Mouse (Mus musculus) testis, adult 2 months (tissue): ENCODE data around the gene Nxph1. TPM values are rescaled to one million over a fixed set of nuclear protein-coding genes. Genes with fewer than 3 reads are reported as not detected.

Source experiments
- H3K27ac ChIP-seq: fragments of 200-500 bp; 2 replicates; pipeline ENCODE4 v1.5.1; 2012; ENCODE audit warnings: low read depth, low read length; ENCODE audit not compliant: control insufficient read depth, insufficient read depth
- H3K27me3 ChIP-seq: fragments of 200-500 bp; 2 replicates; pipeline ENCODE4 v1.6.1; 2012; ENCODE audit warnings: mild to moderate bottlenecking, low read length, moderate library complexity; ENCODE audit not compliant: control insufficient read depth, insufficient read depth
- H3K36me3 ChIP-seq: fragments of 200-500 bp; 2 replicates; pipeline ENCODE4 v1.6.1; 2012; ENCODE audit warnings: mild to moderate bottlenecking, low read length; ENCODE audit not compliant: control insufficient read depth, insufficient read depth
- H3K4me1 ChIP-seq: fragments of 200-500 bp; 2 replicates; pipeline ENCODE4 v1.6.1; 2012; ENCODE audit warnings: low read length; ENCODE audit not compliant: control insufficient read depth, insufficient read depth
- H3K4me3 ChIP-seq: fragments of 200-500 bp; 2 replicates; pipeline ENCODE4 v1.5.1; 2012; ENCODE audit warnings: low read depth, mild to moderate bottlenecking, low read length, moderate library complexity, mixed read lengths; ENCODE audit not compliant: control insufficient read depth
- CTCF ChIP-seq: fragments of 200-500 bp; IDR thresholded peaks from 2 replicates; pipeline ENCODE4 v1.5.1; 2012; ENCODE audit warnings: low read depth, mild to moderate bottlenecking, inconsistent platforms, low read length, moderate library complexity; ENCODE audit not compliant: control insufficient read depth, insufficient read depth, insufficient replicate concordance
- POLR2A ChIP-seq: fragments of 200-500 bp; IDR thresholded peaks from 2 replicates; pipeline ENCODE4 v1.6.1; 2012; ENCODE audit warnings: low read depth, mild to moderate bottlenecking, inconsistent platforms, low read length, moderate library complexity; ENCODE audit not compliant: control insufficient read depth
- polyA plus RNA-seq: library from polyadenylated mRNA; depleted of rRNA; stranded (reverse); fragments of >200 nt; gene quantifications from 2 replicates; pipeline ENCODE4 v1.2.3, GENCODE M21; 2012

The Nxph1 gene
- polyA plus RNA-seq, 1 experiment, result 1.6 TPM

DNA sequence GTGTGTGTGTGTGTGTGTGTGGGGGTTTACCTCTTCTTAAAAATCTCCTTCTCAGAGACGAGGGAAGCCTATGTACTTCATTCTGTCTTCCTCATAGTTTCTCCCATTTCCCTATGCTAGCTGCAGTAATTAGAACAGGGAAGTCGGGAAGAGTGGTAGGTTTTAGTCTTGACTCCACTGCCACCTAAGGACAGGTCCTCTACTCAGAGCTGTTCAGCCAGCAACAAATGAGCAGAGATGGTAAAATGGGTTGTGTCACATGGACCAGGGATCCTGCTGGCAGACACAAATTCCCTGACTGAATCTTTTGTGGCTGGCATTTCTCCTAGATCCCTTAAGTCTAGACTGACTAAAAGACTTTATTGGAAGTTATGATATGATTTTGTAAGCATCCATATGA lies 128.2 kb downstream of the Nxph1 start:
- Histone ChIP-seq H3K36me3 (no peaks in the 10 kb centered on the region), H3K4me1 (no peaks in the 10 kb centered on the region), H3K27ac (no peak overlapping the region), H3K4me3 (no peak overlapping the region), H3K27me3 (no peaks in the 10 kb centered on the region)
- TF ChIP-seq CTCF (no peak), POLR2A (no peak)

DNA sequence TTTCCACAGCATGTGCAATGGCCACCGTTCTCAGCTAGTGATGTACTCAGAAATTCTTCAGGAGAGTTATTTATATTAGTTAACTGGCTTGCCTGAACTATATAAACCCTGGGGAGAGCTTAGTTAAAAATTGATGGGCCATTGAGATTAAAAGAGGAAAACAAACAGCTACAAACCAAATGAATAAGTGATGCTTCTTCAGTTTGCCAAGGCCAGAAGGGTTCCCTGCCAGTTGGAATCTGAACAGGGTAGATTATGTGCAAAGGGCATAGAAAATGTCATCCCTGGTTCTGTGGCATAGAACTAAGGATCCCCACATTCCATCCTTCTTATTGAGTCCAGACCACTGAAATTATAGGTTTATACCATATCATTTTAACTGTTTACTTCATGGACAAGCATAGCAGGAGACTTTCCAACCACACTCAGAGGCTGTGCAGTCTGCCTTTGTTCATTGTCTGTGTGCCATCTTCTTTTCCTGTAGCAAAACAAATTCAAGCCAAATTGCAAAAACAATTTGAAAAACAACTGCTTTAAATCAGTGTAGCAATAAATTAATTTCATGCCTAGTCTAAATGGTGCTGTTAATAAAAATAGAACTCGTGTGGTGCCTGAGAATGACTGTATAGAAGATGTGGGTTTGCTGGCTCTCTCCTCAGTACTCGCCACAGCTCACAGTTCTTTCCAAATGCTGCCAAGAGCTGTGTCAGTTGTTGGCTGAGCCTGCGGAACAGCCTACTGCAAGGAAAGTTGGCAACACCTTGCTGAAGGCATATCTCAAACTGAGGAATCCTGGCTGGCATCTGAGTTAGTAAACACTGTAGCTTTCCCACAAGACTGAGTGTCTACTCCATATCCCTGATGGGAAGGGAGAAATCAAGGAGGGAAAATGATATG lies 129.8 kb downstream of the Nxph1 start:
- Histone ChIP-seq H3K4me3 (no peak overlapping the region), H3K36me3 (no peaks in the 10 kb centered on the region), H3K4me1 (no peaks in the 10 kb centered on the region), H3K27ac (no peak overlapping the region), H3K27me3 (no peaks in the 10 kb centered on the region)
- TF ChIP-seq CTCF, result no peak
- no peak for TF ChIP-seq POLR2A

DNA sequence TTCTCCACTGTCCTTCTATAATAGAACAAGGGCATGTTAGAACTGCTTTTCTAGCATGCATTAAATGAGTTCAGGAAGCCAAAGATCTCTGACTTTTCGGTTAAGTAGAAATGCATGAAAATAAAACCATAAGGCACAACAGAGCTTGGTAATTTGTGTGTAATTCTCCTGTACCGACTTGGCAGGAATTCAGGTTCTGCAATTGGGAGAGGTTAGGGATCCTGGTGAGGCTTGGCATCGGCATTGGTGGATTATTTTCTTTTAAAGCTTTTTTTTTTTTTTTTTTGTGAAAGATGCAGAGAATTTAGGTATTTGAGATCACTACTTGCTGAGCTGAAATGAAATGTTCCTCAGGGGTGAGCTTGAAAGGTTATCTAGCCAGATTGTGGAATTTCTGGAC lies 135.6 kb downstream of the Nxph1 start:
- no peaks in the 10 kb centered on the region for H3K4me1 ChIP-seq
- no peak for TF ChIP-seq CTCF

DNA sequence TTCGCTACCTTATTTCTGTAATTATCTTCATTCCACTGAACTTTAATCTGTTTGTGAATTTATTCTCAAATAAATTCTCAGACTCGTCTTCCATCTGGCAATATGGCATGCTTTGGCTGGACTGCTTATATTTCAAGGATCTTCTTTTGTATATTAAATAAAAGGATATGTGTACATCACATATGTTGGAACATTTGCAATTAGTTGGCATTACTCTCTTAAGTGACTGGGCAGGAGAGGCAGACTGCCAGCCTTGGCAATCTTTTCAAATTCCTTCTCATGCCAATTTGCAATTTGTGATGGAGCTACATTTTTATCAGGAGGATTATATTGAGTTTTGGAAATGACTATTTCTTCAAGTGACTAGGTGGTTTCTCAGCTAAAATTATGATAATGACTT lies 149.1 kb downstream of the Nxph1 start:
- H3K27ac ChIP-seq, result no peak overlapping the region
- H3K4me3 ChIP-seq, result no peak overlapping the region
- TF ChIP-seq CTCF, result no peak
- no peak for TF ChIP-seq POLR2A
- H3K36me3 ChIP-seq, result no peaks in the 10 kb centered on the region
- H3K4me1 ChIP-seq, result no peaks in the 10 kb centered on the region
- no peaks in the 10 kb centered on the region for H3K27me3 ChIP-seq

More for the DNA sequence above, 135.6 kb downstream of the Nxph1 start:
- Histone ChIP-seq H3K4me3 (no peak overlapping the region), H3K36me3 (no peaks in the 10 kb centered on the region), H3K27me3 (no peaks in the 10 kb centered on the region), H3K27ac (no peak overlapping the region)

DNA sequence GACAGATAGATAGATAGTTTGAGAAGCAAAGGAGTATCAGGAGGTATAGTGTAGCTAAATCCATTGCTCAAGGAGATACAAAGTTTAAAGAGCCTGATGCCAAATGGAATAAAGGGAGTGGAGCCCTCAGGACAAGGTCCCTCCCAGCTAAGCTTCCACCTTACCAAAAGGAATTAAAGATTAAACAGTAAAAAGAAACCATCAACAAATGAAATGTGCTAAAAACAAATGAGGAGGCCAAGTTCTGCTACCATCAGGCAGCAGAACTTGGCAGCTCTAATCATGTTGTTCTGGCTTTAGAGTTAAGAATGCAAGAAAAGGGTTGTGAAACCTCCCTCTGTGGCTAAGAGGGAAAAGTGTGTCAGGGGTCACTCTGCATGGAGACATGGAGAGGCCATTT lies 159.1 kb downstream of the Nxph1 start:
- H3K36me3 ChIP-seq, result no peaks in the 10 kb centered on the region
- no peak for TF ChIP-seq POLR2A
- no peak for TF ChIP-seq CTCF
- no peaks in the 10 kb centered on the region for H3K4me1 ChIP-seq
- H3K27me3 ChIP-seq, result no peaks in the 10 kb centered on the region
- no peak overlapping the region for H3K4me3 ChIP-seq
- no peak overlapping the region for H3K27ac ChIP-seq

DNA sequence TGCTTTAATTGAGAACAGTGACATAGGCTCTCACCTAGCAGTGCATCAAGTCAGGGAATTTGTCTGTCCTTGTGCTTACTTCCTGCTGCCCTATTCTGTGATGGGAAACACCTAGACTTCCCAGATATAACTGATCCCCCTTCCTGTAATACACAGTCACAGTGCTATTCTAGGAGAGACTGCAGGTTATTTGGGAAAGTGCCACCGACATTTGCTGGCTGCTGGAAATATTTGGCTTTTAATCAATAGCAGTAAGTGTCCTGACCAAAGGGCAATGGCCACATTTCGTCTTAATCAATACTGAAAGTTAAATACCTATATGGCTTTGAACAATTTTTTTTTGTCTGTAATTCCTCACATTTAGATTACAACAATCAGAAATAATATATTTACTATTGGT lies 170.9 kb downstream of the Nxph1 start:
- Histone ChIP-seq H3K4me3 (no peak overlapping the region), H3K27ac (no peak overlapping the region), H3K27me3 (no peaks in the 10 kb centered on the region), H3K4me1 (no peaks in the 10 kb centered on the region), H3K36me3 (no peaks in the 10 kb centered on the region)
- no peak for TF ChIP-seq CTCF

DNA sequence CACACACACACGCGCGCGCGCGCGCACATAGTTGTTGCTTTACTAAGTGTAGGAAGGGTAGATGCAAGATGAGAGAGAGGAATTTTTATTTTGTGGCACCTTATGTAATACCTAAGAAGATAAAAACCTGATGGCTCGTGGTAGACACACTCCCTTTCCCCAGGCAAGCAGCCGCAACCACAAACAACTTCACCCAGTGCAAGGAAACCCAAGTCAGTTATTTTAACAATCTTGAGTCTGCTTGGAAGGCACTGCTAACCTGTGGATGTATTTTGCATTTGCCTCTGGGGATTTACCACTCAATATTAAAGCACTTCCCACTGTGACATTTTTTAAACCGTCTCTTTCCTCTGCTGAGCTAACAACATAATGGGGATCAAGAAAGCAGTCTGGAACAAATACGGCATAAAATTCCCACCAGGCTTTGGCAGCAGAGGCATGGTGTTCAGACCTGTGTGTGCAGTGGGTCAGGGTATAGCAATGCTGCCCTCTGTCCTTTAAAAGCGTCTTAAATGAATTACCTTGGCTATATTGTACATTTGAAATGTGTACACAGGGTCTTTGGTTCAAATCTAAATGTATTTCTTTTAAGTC lies 176.2 kb downstream of the Nxph1 start:
- Histone ChIP-seq H3K4me3 (no peak overlapping the region), H3K36me3 (no peaks in the 10 kb centered on the region), H3K27me3 (no peaks in the 10 kb centered on the region), H3K4me1 (no peaks in the 10 kb centered on the region), H3K27ac (no peak overlapping the region)
- TF ChIP-seq CTCF, result no peak
- no peak for TF ChIP-seq POLR2A

DNA sequence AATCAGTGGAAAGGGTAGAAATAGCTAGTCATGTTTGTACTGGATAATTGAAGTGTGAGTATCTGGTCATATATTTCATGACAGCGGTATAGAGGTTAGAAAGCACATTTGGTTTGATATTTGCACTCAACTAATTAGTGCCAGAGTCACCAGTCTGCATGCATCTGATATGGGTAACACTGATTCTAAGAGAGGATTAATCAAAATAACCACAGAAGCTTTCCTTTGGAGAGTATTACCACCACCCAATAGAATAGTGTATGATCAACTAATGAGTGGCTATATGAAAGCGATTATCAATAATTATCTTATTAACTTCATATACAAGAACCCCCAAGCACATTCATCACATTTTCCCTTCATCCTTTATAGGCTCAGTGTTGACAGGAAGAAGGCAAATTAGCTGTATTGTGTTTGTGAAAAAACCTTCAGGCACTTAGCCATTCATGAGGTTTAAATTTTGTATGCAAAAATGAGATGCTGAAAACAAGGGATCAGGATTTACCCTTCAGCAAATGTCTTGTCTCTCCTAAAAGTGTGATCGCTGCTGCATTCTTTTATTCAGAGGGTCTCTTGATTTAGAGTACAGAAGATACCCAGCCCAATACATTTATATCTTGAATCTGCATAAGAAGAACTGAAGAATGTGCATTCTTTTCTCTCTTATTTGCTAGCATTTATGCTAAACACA lies 185.5 kb downstream of the Nxph1 start:
- no peak for TF ChIP-seq POLR2A
- TF ChIP-seq CTCF, result no peak
- Histone ChIP-seq H3K4me3 (no peak overlapping the region), H3K27me3 (no peaks in the 10 kb centered on the region), H3K36me3 (no peaks in the 10 kb centered on the region), H3K4me1 (no peaks in the 10 kb centered on the region), H3K27ac (no peak overlapping the region)
